Mouse (Mus musculus): ENCODE data around the gene Olfr787. TPM values are rescaled to one million over a fixed set of nuclear protein-coding genes. Genes with fewer than 3 reads are reported as not detected.

Gene Olfr787
- polyA plus RNA-seq (2015; fragmentation: Nextera tagmentation; extraction: Ambion mirVana): not detected in 2 replicates

DNA sequence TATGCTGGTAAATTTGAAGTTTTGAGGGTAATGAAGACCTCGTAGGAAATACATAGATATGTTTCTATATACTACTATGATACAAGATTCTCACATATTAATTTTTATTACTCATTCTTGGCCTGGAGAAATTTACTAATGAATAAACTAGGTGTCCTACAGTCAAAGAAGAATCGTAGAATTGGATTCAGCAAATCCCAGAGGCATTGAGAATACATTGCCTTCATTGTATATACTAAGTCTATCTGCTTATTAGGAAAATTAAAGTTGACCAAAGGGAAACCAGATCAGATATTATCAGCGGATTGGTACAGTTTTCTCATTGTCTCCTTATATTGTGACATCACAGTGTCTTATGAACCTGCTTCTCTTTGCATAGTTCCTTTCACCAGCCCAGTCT is at the start of gene Olfr787:
TSS of gene Olfr787 (plus strand) at position 301 of the 400 bp plus-strand sequence.
- Histone ChIP-seq H3K27ac (ENCODE audit: low read depth, low read length) (no peak within 1 kb of the TSS), H3K9ac (ENCODE audit: low read depth, low read length) (no peak within 1 kb of the TSS), H3K4me2 (replicated peaks; ENCODE audit: low read depth) (no peak within 1 kb of the TSS), H3K4me1 (replicated peaks; ENCODE audit: control insufficient read depth, insufficient read depth, low read length) (no peaks in the 10 kb centered on the region), H3K4me3 (ENCODE audit: low read depth, low read length) (no peak within 1 kb of the TSS), H3K36me3 (ENCODE audit: control insufficient read depth, insufficient read depth) (no peaks in the 10 kb centered on the region), H3K27me3 (replicated peaks; ENCODE audit: control insufficient read depth, insufficient read depth, low read length) (no peaks in the 10 kb centered on the region), H3K9me3 (ENCODE audit: control insufficient read depth) (no peaks in the 10 kb centered on the region)
- TF ChIP-seq CTCF (IDR thresholded peaks at IDR 0.05; ENCODE audit: low read depth): no peak
- no peak for ATAC-seq
- 84% methylated on average over 3 of the region's 3 CpGs for WGBS

DNA sequence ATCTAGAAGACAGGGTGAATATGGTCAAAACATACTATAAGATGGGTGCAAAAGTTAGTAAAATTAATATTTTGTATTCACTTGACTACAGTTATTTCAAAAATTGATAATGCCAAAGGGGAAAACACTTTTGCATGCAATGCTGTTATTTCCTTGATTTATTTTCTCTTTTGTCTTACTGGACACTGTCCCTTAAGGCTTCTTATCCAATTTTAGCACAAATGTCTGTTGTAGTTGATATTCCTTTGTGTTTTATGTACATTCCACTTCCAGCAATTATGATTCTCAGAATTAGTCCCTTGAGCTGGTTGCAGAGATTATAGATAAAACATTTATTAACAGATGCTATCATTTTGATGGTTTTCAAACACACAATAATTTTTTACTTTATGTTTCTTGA is 34.7 kb upstream of the Olfr787 start, which contains the start of gene Olfr786:
TSS of gene Olfr786 (plus strand) at position 301 of the 400 bp plus-strand sequence.
- TF ChIP-seq CTCF (IDR thresholded peaks at IDR 0.05; ENCODE audit: low read depth): no peak
- H3K27me3 ChIP-seq (replicated peaks; ENCODE audit: control insufficient read depth, insufficient read depth, low read length): no peaks in the 10 kb centered on the region
- no peaks in the 10 kb centered on the region for H3K4me1 ChIP-seq (replicated peaks; ENCODE audit: control insufficient read depth, insufficient read depth, low read length)
- H3K36me3 ChIP-seq (ENCODE audit: control insufficient read depth, insufficient read depth): no peaks in the 10 kb centered on the region
- H3K4me3 ChIP-seq (ENCODE audit: low read depth, low read length): no peak within 1 kb of the TSS
- H3K27ac ChIP-seq (ENCODE audit: low read depth, low read length): no peak within 1 kb of the TSS
- no peaks in the 10 kb centered on the region for H3K9me3 ChIP-seq (ENCODE audit: control insufficient read depth)
- no peak within 1 kb of the TSS for H3K9ac ChIP-seq (ENCODE audit: low read depth, low read length)
- no peak within 1 kb of the TSS for H3K4me2 ChIP-seq (replicated peaks; ENCODE audit: low read depth)
- no peak for ATAC-seq

DNA sequence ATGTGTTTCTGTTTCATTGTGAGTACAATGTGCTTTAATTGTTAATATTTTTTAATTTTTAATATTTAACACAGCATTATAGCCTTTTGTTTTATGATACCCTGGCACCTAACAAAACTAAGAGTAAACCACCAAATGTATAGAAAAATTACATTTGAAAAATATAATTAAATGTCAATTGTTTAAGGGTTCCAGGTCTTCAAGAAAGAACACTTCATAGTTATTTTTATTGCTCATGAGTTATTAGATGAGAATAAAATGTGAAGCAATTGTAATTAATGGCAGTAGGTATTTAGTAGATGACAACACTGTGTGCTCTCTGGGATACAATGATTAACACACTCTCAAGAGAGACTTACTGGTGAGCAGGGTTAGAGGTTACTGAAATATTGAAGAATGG is 9.0 kb downstream of the Olfr787 start, which contains the start of gene Olfr788:
TSS of gene Olfr788 (plus strand) at position 301 of the 400 bp plus-strand sequence.
- no peaks in the 10 kb centered on the region for H3K4me1 ChIP-seq (replicated peaks; ENCODE audit: control insufficient read depth, insufficient read depth, low read length)
- no peaks in the 10 kb centered on the region for H3K36me3 ChIP-seq (ENCODE audit: control insufficient read depth, insufficient read depth)
- no peak for ATAC-seq
- H3K9ac ChIP-seq (ENCODE audit: low read depth, low read length): no peak within 1 kb of the TSS
- H3K4me3 ChIP-seq (ENCODE audit: low read depth, low read length): no peak within 1 kb of the TSS
- H3K9me3 ChIP-seq (ENCODE audit: control insufficient read depth): no peaks in the 10 kb centered on the region
- H3K27ac ChIP-seq (ENCODE audit: low read depth, low read length): no peak within 1 kb of the TSS
- no peak within 1 kb of the TSS for H3K4me2 ChIP-seq (replicated peaks; ENCODE audit: low read depth)
- no peaks in the 10 kb centered on the region for H3K27me3 ChIP-seq (replicated peaks; ENCODE audit: control insufficient read depth, insufficient read depth, low read length)
- TF ChIP-seq CTCF (IDR thresholded peaks at IDR 0.05; ENCODE audit: low read depth): no peak

DNA sequence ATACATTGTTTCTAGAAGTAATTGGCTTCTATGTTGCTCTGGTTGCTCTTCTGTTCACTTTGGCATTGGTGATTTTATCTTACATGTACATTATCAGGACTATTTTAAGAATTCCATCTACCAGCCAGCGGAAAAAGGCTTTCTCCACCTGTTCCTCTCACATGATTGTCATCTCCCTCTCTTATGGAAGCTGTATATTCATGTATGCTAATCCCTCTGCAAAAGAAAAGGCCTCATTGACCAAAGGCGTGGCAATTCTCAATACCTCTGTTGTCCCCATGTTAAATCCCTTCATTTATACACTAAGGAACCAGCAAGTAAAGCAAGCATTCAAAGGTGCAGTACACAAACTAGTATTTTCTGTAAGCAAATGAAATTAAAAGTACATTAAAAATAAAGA is 11.6 kb downstream of the Olfr787 start:
- Histone ChIP-seq H3K4me3 (ENCODE audit: low read depth, low read length) (no peak overlapping the region), H3K9ac (ENCODE audit: low read depth, low read length) (no peak overlapping the region), H3K9me3 (ENCODE audit: control insufficient read depth) (no peaks in the 10 kb centered on the region), H3K36me3 (ENCODE audit: control insufficient read depth, insufficient read depth) (no peaks in the 10 kb centered on the region), H3K27ac (ENCODE audit: low read depth, low read length) (no peak overlapping the region), H3K27me3 (replicated peaks; ENCODE audit: control insufficient read depth, insufficient read depth, low read length) (no peaks in the 10 kb centered on the region), H3K4me2 (replicated peaks; ENCODE audit: low read depth) (no peak overlapping the region), H3K4me1 (replicated peaks; ENCODE audit: control insufficient read depth, insufficient read depth, low read length) (no peaks in the 10 kb centered on the region)
- 59% methylated on average over 2 of the region's 2 CpGs for WGBS
- ATAC-seq: no peak
- TF ChIP-seq CTCF (IDR thresholded peaks at IDR 0.05; ENCODE audit: low read depth): no peak

DNA sequence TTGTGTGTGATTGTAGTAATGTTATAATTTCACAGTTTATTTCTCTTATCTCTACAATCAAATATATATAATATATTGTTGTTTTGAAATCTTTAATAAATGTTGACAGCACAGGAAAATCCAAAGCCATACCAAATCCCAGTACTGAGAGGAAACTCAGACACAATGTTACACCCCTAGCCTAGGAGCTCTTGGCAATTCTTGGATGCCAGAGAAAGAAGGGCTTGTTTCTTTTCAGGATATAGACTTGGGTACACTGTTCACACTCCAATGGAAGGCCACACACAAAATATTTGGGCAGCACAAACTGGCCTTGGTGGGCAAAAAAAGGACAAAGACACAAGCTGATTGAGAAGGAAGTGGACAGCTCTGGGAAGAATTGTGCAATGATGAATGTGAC is 12.1 kb downstream of the Olfr787 start:
- Histone ChIP-seq H3K27me3 (replicated peaks; ENCODE audit: control insufficient read depth, insufficient read depth, low read length) (no peaks in the 10 kb centered on the region), H3K36me3 (ENCODE audit: control insufficient read depth, insufficient read depth) (no peaks in the 10 kb centered on the region), H3K4me1 (replicated peaks; ENCODE audit: control insufficient read depth, insufficient read depth, low read length) (no peaks in the 10 kb centered on the region), H3K27ac (ENCODE audit: low read depth, low read length) (no peak overlapping the region), H3K9ac (ENCODE audit: low read depth, low read length) (no peak overlapping the region), H3K4me2 (replicated peaks; ENCODE audit: low read depth) (no peak overlapping the region), H3K9me3 (ENCODE audit: control insufficient read depth) (no peaks in the 10 kb centered on the region), H3K4me3 (ENCODE audit: low read depth, low read length) (no peak overlapping the region)
- no peak for ATAC-seq
- no peak for TF ChIP-seq CTCF (IDR thresholded peaks at IDR 0.05; ENCODE audit: low read depth)

DNA sequence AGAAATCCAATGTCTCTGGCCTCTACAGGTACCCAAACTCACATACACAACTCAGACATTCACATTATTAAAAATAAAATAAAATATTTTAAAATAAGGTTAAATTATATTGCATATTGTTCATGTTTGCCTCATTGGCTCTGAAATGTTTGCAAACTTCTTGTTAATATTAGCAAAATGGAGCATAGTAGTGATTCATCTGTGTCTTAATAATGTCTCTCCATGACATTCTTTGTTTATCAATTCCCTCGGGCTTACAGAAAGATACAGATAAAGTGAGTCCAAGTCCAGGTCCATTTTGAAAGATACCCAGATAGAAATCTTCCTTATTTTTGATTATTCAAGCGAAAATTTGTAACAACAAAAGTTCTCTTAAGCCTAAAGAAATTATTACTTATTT is 22.8 kb downstream of the Olfr787 start, which contains the start of gene Olfr789:
TSS of gene Olfr789 (plus strand) at position 301 of the 400 bp plus-strand sequence.
- Histone ChIP-seq H3K4me2 (replicated peaks; ENCODE audit: low read depth) (no peak within 1 kb of the TSS), H3K27ac (ENCODE audit: low read depth, low read length) (no peak within 1 kb of the TSS), H3K9me3 (ENCODE audit: control insufficient read depth) (no peaks in the 10 kb centered on the region), H3K27me3 (replicated peaks; ENCODE audit: control insufficient read depth, insufficient read depth, low read length) (no peaks in the 10 kb centered on the region), H3K4me1 (replicated peaks; ENCODE audit: control insufficient read depth, insufficient read depth, low read length) (no peaks in the 10 kb centered on the region), H3K36me3 (ENCODE audit: control insufficient read depth, insufficient read depth) (no peaks in the 10 kb centered on the region), H3K4me3 (ENCODE audit: low read depth, low read length) (no peak within 1 kb of the TSS), H3K9ac (ENCODE audit: low read depth, low read length) (no peak within 1 kb of the TSS)
- no peak for ATAC-seq
- 50% methylated on average over 2 of the region's 2 CpGs for WGBS
- no peak for TF ChIP-seq CTCF (IDR thresholded peaks at IDR 0.05; ENCODE audit: low read depth)

DNA sequence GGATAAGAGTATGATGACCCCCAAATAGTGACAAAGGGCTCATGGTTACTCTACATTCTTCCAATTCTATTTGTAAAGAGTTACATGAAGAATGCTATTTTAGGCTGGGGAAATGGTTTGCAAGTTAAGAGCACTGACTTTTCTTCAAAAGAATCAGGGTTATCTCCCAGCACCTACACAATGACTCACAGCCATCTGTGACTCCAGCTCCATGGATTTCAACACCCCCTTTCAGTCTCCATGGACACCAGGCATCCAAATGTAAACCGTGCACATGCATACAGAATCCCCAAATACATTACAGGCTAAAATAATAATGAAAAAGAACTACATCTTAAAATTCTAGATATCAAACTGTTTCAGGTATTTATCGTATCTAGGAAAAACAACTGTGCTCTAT is 28.4 kb downstream of the Olfr787 start:
- Histone ChIP-seq H3K4me3 (ENCODE audit: low read depth, low read length) (no peak overlapping the region), H3K9me3 (ENCODE audit: control insufficient read depth) (no peaks in the 10 kb centered on the region), H3K27me3 (replicated peaks; ENCODE audit: control insufficient read depth, insufficient read depth, low read length) (no peaks in the 10 kb centered on the region), H3K27ac (ENCODE audit: low read depth, low read length) (no peak overlapping the region), H3K4me2 (replicated peaks; ENCODE audit: low read depth) (no peak overlapping the region), H3K36me3 (ENCODE audit: control insufficient read depth, insufficient read depth) (no peaks in the 10 kb centered on the region), H3K9ac (ENCODE audit: low read depth, low read length) (no peak overlapping the region), H3K4me1 (replicated peaks; ENCODE audit: control insufficient read depth, insufficient read depth, low read length) (no peaks in the 10 kb centered on the region)
- no peak for ATAC-seq
- 78% methylated on average over 2 of the region's 2 CpGs for WGBS
- TF ChIP-seq CTCF (IDR thresholded peaks at IDR 0.05; ENCODE audit: low read depth): no peak
